Mouse (Mus musculus) heart, postnatal 10 days (tissue): Measurements from ENCODE around the gene Olfr1123. TPM values are rescaled to one million over a fixed set of nuclear protein-coding genes. Genes with fewer than 3 reads are reported as not detected.
"Not testable (repeated sequence)": the region's sequence is repeated elsewhere in the genome, so short reads cannot be mapped to it uniquely, and the experiment has no call there.

ENCODE experiments used
- DNase-seq, 2 experiments: peaks; one replicate each; pipeline ENCODE4 v3.0.0; 2021
- intact Hi-C: fragments of 180-260 bp; cut with DNase I; formaldehyde crosslinking; loops from one replicate; pipeline ENCODE4 v1.15.1; 2025
- total RNA-seq, 2 experiments: library from RNA; stranded (reverse); gene quantifications; 2 replicates each; pipeline ENCODE4 v1.2.3; 2021

Olfr1123 gene
- total RNA-seq = not detected

DNA sequence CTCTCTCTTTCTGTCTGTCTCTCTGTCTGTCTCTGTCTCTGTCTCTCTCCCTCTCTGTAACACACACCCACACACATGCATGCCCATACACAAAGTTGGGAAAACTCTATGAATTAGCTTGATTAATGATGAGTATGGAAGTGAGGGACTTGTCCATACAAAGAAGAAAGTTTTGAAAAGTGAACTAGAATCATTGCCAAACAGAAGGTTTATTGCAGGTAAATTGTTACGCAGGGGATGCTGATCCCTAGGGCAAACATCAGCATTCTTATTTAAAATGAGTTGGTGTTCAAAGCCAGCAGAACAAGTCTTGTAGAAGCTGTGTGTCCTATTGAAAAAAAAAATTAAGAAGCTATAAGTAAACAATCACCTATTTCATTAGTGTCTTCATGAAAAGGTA, at the start of gene Olfr1123:
Gene Olfr1123 (plus strand): TSS at position 301 of the 400 bp plus-strand sequence.
- intact Hi-C loops = no loop called here
- DNase-seq = no peak

DNA sequence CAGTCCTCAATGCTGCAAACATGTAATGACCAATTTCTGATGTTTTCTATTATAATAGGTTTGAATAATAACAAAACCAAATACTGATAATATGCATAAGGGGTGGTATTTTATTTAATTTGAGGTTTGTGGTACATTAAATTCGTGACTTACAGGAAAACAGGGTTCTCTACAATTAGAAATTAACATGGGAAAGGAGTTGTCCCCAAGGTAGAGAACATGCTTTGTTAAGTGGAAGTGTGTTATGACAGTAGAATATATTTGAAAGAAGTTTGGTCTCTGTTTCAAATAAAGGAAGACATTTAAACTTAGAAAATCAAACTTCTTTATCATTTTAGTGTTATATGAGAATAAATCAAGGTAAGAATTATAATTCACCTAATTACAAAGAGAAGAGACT, 46.8 kb upstream of the Olfr1123 start, which contains the start of gene Olfr1121:
Gene Olfr1121 (plus strand): TSS at position 301 of the 400 bp plus-strand sequence.
- DNase-seq = no peak
- intact Hi-C loops = no loop called here

DNA sequence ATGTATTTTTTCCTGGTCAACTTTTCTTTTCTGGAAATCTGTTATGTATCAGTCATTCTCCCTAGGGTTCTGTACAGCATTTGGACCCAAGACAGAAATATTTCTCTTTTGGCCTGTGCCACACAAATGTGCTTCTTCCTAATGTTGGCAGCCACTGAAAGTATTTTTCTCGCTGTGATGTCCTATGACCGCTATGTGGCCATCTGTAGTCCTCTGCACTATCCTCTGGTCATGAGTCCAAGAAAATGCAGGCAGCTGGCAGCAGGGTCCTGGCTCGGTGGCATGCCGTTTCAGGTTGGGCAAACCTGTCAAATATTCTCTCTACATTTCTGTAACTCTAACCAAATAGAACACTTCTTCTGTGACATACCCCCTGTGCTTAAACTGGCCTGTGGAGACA, 44.7 kb upstream of the Olfr1123 start:
- intact Hi-C loops = no loop called here

DNA sequence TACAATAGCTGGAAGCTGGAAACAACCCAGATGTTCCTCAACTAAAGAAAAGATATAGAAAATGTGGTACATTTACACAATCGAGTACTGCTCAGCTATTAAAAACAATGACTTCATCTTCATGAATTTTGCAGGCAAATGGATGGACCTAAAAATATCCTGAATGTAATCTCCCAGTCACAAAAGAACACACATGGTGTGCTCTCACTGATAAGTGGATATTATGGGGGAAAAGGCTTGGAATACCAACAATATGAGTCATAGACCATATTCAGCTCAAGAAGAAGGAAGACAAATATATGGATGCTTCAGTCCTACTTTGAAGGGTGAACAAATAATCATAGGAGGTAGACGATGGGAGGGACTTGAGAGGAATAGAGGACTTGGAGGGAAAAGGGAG, 32.5 kb upstream of the Olfr1123 start:
- DNase-seq = no peak
- intact Hi-C loops = no loop called here

More for the DNA sequence above, 44.7 kb upstream of the Olfr1123 start:
- no peak for DNase-seq

DNA sequence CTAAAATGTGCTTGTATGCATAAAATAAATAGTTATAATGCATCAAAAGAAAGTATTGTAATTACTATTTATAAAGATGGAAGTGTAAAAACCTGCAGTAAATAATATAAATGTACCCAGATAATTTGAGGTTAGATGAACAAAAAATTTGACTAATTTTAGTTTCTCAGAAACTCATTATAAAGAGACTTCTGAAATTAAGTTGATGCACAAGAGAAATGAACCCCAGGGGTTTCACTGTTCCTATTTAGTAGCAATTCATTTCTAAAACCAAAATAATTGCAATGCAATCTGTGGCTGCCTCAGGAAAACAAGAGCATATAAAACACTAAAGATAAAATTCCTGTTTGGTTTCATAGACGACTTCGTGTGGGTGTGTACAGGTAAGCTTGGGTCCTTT, 30.9 kb upstream of the Olfr1123 start, which contains the start of gene Olfr1122:
Gene Olfr1122 (plus strand): TSS at position 301 of the 400 bp plus-strand sequence.
- DNase-seq = no peak
- intact Hi-C loops = no loop called here

DNA sequence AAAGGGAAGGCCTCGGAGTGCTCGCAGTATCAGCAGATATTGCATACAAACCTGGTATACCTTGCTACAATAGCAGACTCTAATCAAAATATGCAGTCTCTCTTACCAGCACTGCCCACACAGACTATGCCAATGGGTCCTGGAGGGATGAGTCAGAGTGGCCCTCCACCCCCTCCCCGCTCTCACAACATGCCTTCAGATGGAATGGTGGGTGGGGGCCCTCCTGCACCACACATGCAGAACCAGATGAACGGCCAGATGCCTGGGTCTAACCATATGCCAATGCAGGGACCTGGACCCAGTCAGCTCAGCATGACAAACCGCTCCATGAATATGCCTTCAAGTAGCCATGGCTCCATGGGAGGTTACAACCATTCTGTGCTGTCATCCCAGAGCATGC, 22.8 kb upstream of the Olfr1123 start:
- intact Hi-C loops, DNase-seq: not testable (repeated sequence)

DNA sequence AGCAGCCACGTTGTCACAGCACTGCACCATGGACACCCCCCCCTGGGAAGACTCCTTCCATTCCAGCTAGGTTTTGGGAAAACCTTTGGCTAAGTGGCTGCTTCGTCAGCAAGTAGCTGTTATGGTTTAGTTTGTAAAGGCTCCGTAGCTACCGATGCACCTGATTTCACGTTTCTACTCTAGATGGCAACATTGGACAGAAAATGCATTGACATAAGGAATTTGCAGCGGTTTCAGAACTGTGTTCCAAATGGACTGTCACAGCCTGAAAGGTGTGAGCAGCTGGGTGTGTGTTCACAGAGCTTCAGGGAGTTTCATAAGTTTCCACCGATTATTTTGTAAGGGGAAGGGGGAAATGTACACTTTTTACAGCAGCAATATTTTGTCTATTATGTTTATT, 21.7 kb upstream of the Olfr1123 start:
- intact Hi-C loops = not testable (repeated sequence)
- DNase-seq = peak in 1 of 2 experiments; percentile 5

DNA sequence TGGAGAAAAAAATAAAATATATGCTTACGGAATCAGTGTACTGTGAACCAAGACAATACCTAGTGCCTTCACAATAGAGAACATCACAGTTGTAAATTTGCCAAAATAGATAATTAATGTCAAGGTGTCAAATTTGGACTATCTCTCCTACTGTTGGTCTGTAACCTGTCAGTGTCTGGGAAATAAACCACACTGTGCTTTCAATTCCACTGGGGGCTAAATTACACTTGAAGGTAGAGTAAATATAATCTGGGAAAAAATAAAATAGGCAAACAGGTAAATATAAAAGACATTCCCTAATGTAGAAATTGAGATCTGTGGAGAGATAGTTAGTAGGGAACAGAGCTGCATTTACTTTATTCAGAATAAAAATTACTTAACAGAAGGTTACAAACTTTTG, 13.5 kb downstream of the Olfr1123 start, which contains the start of gene Olfr1124:
Gene Olfr1124 (plus strand): TSS at position 301 of the 400 bp plus-strand sequence.
- DNase-seq = no peak
- intact Hi-C loops = no loop called here

DNA sequence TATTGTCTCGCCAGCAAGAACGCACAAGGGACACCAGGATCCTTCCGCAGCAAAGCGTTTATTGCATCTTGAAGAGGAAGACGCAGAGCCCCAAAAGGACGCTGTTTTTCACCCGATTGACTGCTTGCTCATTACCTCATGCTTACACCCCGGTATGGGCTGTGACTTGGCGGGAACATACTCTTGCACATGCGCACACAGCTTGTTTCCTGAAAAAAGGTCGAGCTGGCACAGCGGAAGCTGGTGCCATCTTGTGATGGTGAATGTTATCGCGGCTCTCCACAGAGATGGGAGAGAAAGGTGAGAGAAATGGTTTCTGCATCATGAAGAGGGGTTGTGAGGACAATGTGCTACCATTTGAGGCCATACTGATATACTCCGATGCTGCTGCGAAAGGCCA, 21.3 kb downstream of the Olfr1123 start:
- no peak for DNase-seq
- intact Hi-C loops = no loop called here

DNA sequence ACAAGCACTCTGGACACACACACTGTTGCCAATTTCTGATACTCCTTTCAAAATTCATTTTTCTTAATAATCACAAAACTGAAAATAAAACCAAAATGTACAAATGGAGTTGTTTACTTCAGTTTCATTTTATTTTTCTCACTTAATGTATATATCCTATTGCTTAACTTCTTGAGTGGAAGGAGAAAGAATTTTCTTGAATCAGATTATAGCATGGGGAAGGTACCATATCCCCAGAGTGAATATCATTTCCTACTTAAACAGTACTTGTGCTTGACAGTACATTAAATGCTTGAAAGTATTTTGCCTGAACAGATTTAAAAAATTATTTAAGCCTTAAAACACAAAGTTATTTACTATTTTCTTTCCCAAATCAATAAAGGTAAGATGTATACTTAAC, 37.2 kb downstream of the Olfr1123 start, which contains the start of gene Olfr1126:
Gene Olfr1126 (plus strand): TSS at position 301 of the 400 bp plus-strand sequence.
- intact Hi-C loops = no loop called here
- DNase-seq = no peak

DNA sequence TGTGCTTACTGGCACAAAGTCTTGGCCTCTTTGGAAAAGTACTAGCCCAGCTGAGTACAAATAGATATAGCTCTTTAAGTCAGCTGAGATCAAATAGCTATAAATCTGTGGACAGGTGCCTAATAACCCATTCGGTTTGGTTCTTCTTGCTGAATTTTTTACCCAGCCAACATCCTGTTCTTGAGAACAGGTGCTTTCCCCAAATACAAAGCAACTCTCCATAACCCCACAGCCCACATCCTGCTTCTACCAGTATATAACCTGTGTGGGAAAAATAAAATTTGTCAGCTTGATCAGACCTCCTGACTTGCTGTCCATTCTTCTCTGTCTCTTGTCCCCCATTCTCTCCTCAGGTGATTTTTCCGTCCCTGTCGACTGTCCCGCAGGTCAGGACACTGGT, 45.3 kb downstream of the Olfr1123 start:
- DNase-seq = no peak
- intact Hi-C loops = no loop called here

Other genes starting within 250 kb of the Olfr1123 start
- gene Olfr1112, start 228.8 kb upstream of the Olfr1123 start, total RNA-seq = not detected
- gene Olfr1113, start 207.7 kb upstream of the Olfr1123 start, total RNA-seq = not detected
- gene Olfr1115, start 168.6 kb upstream of the Olfr1123 start, total RNA-seq = not detected
- gene Olfr1116, start 149.1 kb upstream of the Olfr1123 start, total RNA-seq = not detected
- not detected for gene Olfr1118, start 109.1 kb upstream of the Olfr1123 start, total RNA-seq
- not detected for gene Olfr1120, start 61.8 kb upstream of the Olfr1123 start, total RNA-seq
- not detected for gene Olfr1121, start 46.7 kb upstream of the Olfr1123 start, total RNA-seq
- gene Olfr1122, start 30.8 kb upstream of the Olfr1123 start, total RNA-seq = under 1 TPM in 1 of 2 experiments, not detected in 1; 0.07 TPM
- not detected for gene Olfr1124, start 13.6 kb downstream of the Olfr1123 start, total RNA-seq
- not detected for gene Olfr1126, start 37.3 kb downstream of the Olfr1123 start, total RNA-seq
- not detected for gene Pramel7, start 80.5 kb downstream of the Olfr1123 start, total RNA-seq
- not detected for gene Pramel6, start 89.9 kb downstream of the Olfr1123 start, total RNA-seq
- gene Olfr153, start 115.2 kb downstream of the Olfr1123 start, total RNA-seq = not detected
- not detected for gene Olfr1128, start 128.9 kb downstream of the Olfr1123 start, total RNA-seq
- not detected for gene Olfr1129, start 157.3 kb downstream of the Olfr1123 start, total RNA-seq
- gene Olfr1130, start 189.6 kb downstream of the Olfr1123 start, total RNA-seq = not detected
- not detected for gene Olfr1131, start 210.5 kb downstream of the Olfr1123 start, total RNA-seq
- not detected for gene Olfr1132, start 220.9 kb downstream of the Olfr1123 start, total RNA-seq
- not detected for gene Olfr1133, start 230.7 kb downstream of the Olfr1123 start, total RNA-seq
- gene Olfr1134, start 241.8 kb downstream of the Olfr1123 start, total RNA-seq = not detected